Mouse (Mus musculus): ENCODE data around the gene Tmem179. TPM values are rescaled to one million over a fixed set of nuclear protein-coding genes. Genes with fewer than 3 reads are reported as not detected.

Gene Tmem179
- polyA plus RNA-seq, 1 experiment from 2014 or later, result 0.12 TPM

GRCm38 (mm10) chr12:112507984-112508383 is 8.6 kb downstream of the Tmem179 start:
- H3K27me3 ChIP-seq (ENCODE audit: insufficient read depth, low read length), result peaks cover 20% of the 10 kb centered on the region
- no peak overlapping the region for H3K4me3 ChIP-seq (ENCODE audit: low read depth, low read length)
- ATAC-seq (ENCODE audit: insufficient read depth), result no peak
- 73% methylated on average over 3 of the region's 3 CpGs for WGBS
- no peak overlapping the region for H3K4me2 ChIP-seq
- H3K9ac ChIP-seq, result no peak overlapping the region
- no peak for TF ChIP-seq CTCF (IDR thresholded peaks at IDR 0.05; ENCODE audit: low read depth)
- H3K36me3 ChIP-seq (ENCODE audit: insufficient read depth), result no peaks in the 10 kb centered on the region
- H3K4me1 ChIP-seq (ENCODE audit: insufficient read depth), result no peaks in the 10 kb centered on the region
- no peaks in the 10 kb centered on the region for H3K9me3 ChIP-seq (ENCODE audit: low read depth, low read length)
- no peak for DNase-seq
- H3K27ac ChIP-seq (ENCODE audit: low read depth), result no peak overlapping the region

GRCm38 (mm10) chr12:112507264-112507663 is 9.3 kb downstream of the Tmem179 start:
- Histone ChIP-seq H3K4me1 (ENCODE audit: insufficient read depth) (no peaks in the 10 kb centered on the region), H3K9ac (no peak overlapping the region), H3K27ac (ENCODE audit: low read depth) (no peak overlapping the region), H3K4me2 (no peak overlapping the region), H3K9me3 (ENCODE audit: low read depth, low read length) (no peaks in the 10 kb centered on the region), H3K27me3 (ENCODE audit: insufficient read depth, low read length) (peaks cover 20% of the 10 kb centered on the region), H3K4me3 (ENCODE audit: low read depth, low read length) (no peak overlapping the region), H3K36me3 (ENCODE audit: insufficient read depth) (no peaks in the 10 kb centered on the region)
- ATAC-seq (ENCODE audit: insufficient read depth) (no peak), DNase-seq (no peak)
- no peak for TF ChIP-seq CTCF (IDR thresholded peaks at IDR 0.05; ENCODE audit: low read depth)
- WGBS, result 32% methylated on average over 4 of the region's 4 CpGs

GRCm38 (mm10) chr12:112506267-112506666 is 10.3 kb downstream of the Tmem179 start:
- 66% methylated on average over 6 of the region's 6 CpGs for WGBS
- Histone ChIP-seq H3K36me3 (ENCODE audit: insufficient read depth) (no peaks in the 10 kb centered on the region), H3K27ac (ENCODE audit: low read depth) (no peak overlapping the region), H3K4me3 (ENCODE audit: low read depth, low read length) (no peak overlapping the region), H3K4me1 (ENCODE audit: insufficient read depth) (no peaks in the 10 kb centered on the region), H3K9me3 (ENCODE audit: low read depth, low read length) (no peaks in the 10 kb centered on the region), H3K27me3 (ENCODE audit: insufficient read depth, low read length) (peaks cover 16% of the 10 kb centered on the region), H3K9ac (no peak overlapping the region), H3K4me2 (no peak overlapping the region)
- ATAC-seq (ENCODE audit: insufficient read depth) (no peak), DNase-seq (no peak)
- TF ChIP-seq CTCF (IDR thresholded peaks at IDR 0.05; ENCODE audit: low read depth), result no peak

GRCm38 (mm10) chr12:112503003-112503771 is 13.4 kb downstream of the Tmem179 start:
- no peaks in the 10 kb centered on the region for H3K9me3 ChIP-seq (ENCODE audit: low read depth, low read length)
- WGBS, result 19% methylated on average over 19 of the region's 19 CpGs
- no peak overlapping the region for H3K27ac ChIP-seq (ENCODE audit: low read depth)
- no peak for DNase-seq
- ATAC-seq (ENCODE audit: insufficient read depth), result no peak
- no peak overlapping the region for H3K4me3 ChIP-seq (ENCODE audit: low read depth, low read length)
- no peaks in the 10 kb centered on the region for H3K36me3 ChIP-seq (ENCODE audit: insufficient read depth)
- no peak for TF ChIP-seq CTCF (IDR thresholded peaks at IDR 0.05; ENCODE audit: low read depth)
- H3K9ac ChIP-seq, result no peak overlapping the region
- H3K4me2 ChIP-seq, result no peak overlapping the region
- H3K27me3 ChIP-seq (ENCODE audit: insufficient read depth, low read length), result no peaks in the 10 kb centered on the region
- no peaks in the 10 kb centered on the region for H3K4me1 ChIP-seq (ENCODE audit: insufficient read depth)

GRCm38 (mm10) chr12:112498683-112499082 is 17.9 kb downstream of the Tmem179 start:
- ATAC-seq (ENCODE audit: insufficient read depth) (no peak), DNase-seq (peak; percentile 24)
- H3K9me3 ChIP-seq (ENCODE audit: low read depth, low read length), result no peaks in the 10 kb centered on the region
- peak; percentile 50 for TF ChIP-seq CTCF (IDR thresholded peaks at IDR 0.05; ENCODE audit: low read depth)
- WGBS, result 24% methylated on average over 11 of the region's 11 CpGs
- H3K4me2 ChIP-seq, result no peak overlapping the region
- H3K4me3 ChIP-seq (ENCODE audit: low read depth, low read length), result no peak overlapping the region
- no peak overlapping the region for H3K9ac ChIP-seq
- no peaks in the 10 kb centered on the region for H3K4me1 ChIP-seq (ENCODE audit: insufficient read depth)
- H3K27me3 ChIP-seq (ENCODE audit: insufficient read depth, low read length), result no peaks in the 10 kb centered on the region
- no peak overlapping the region for H3K27ac ChIP-seq (ENCODE audit: low read depth)
- H3K36me3 ChIP-seq (ENCODE audit: insufficient read depth), result no peaks in the 10 kb centered on the region

GRCm38 (mm10) chr12:112497731-112498130 is 18.8 kb downstream of the Tmem179 start:
- H3K27ac ChIP-seq (ENCODE audit: low read depth), result no peak overlapping the region
- H3K36me3 ChIP-seq (ENCODE audit: insufficient read depth), result no peaks in the 10 kb centered on the region
- 77% methylated on average over 8 of the region's 8 CpGs for WGBS
- no peak for ATAC-seq (ENCODE audit: insufficient read depth)
- no peak overlapping the region for H3K4me2 ChIP-seq
- H3K9ac ChIP-seq, result no peak overlapping the region
- no peak for DNase-seq
- no peaks in the 10 kb centered on the region for H3K9me3 ChIP-seq (ENCODE audit: low read depth, low read length)
- H3K4me1 ChIP-seq (ENCODE audit: insufficient read depth), result no peaks in the 10 kb centered on the region
- no peak for TF ChIP-seq CTCF (IDR thresholded peaks at IDR 0.05; ENCODE audit: low read depth)
- no peaks in the 10 kb centered on the region for H3K27me3 ChIP-seq (ENCODE audit: insufficient read depth, low read length)
- no peak overlapping the region for H3K4me3 ChIP-seq (ENCODE audit: low read depth, low read length)

- Histone ChIP-seq H3K4me3 (ENCODE audit: low read depth, low read length) (no peak overlapping the region), H3K36me3 (ENCODE audit: insufficient read depth) (no peaks in the 10 kb centered on the region), H3K4me2 (no peak overlapping the region), H3K4me1 (ENCODE audit: insufficient read depth) (no peaks in the 10 kb centered on the region), H3K9ac (no peak overlapping the region), H3K9me3 (ENCODE audit: low read depth, low read length) (no peaks in the 10 kb centered on the region), H3K27me3 (ENCODE audit: insufficient read depth, low read length) (no peaks in the 10 kb centered on the region), H3K27ac (ENCODE audit: low read depth) (no peak overlapping the region)
- no peak for DNase-seq
- no peak for TF ChIP-seq CTCF (IDR thresholded peaks at IDR 0.05; ENCODE audit: low read depth)
- 73% methylated on average over 5 of the region's 5 CpGs for WGBS
- ATAC-seq (ENCODE audit: insufficient read depth), result no peak
These were observed 20.4 kb downstream of the Tmem179 start for GRCm38 (mm10) chr12:112496136-112496535.
